Mouse (Mus musculus): Measurements from ENCODE around the gene Arg2.
A peak's percentile ranks its signal among the peaks of the same experiment; 100 is the strongest.
"Not testable (repeated sequence)": the region's sequence is repeated elsewhere in the genome, so short reads cannot be mapped to it uniquely, and the experiment has no call there.

The Arg2 gene

GRCm38 (mm10) chr12:79171269-79171995 lies 40.9 kb downstream of the Arg2 start:
- DNase-seq (ENCODE audit: low read depth, low spot score) = no peak

GRCm38 (mm10) chr12:79172019-79172941 lies 41.7 kb downstream of the Arg2 start, which contains the start of gene Vti1b:
TSS of gene Vti1b (minus strand) at chr12:79172667.
- DNase-seq (ENCODE audit: low read depth, low spot score) = peak; percentile 78

GRCm38 (mm10) chr12:79173721-79174120 lies 43.1 kb downstream of the Arg2 start:
- no peak for DNase-seq (ENCODE audit: low read depth, low spot score)

- DNase-seq (ENCODE audit: low read depth, low spot score) = no peak
These were observed 45.4 kb downstream of the Arg2 start for GRCm38 (mm10) chr12:79175998-79176397.

GRCm38 (mm10) chr12:79185160-79185559 lies 54.6 kb downstream of the Arg2 start:
- DNase-seq (ENCODE audit: low read depth, low spot score) = not testable (repeated sequence)

GRCm38 (mm10) chr12:79190931-79191673 lies 60.5 kb downstream of the Arg2 start:
- peak; percentile 49 for DNase-seq (ENCODE audit: low read depth, low spot score)

- DNase-seq (ENCODE audit: low read depth, low spot score) = peak; percentile 60
These were observed 61.1 kb downstream of the Arg2 start for GRCm38 (mm10) chr12:79191701-79192100.

GRCm38 (mm10) chr12:79192193-79192592 lies 61.6 kb downstream of the Arg2 start, which contains the start of gene Rdh11:
TSS of gene Rdh11 (minus strand) at chr12:79192293.
- no peak for DNase-seq (ENCODE audit: low read depth, low spot score)

- DNase-seq (ENCODE audit: low read depth, low spot score) = peak; percentile 62
These were observed 62.9 kb downstream of the Arg2 start for GRCm38 (mm10) chr12:79193441-79193840.

- no peak for DNase-seq (ENCODE audit: low read depth, low spot score)
These were observed 66.5 kb downstream of the Arg2 start for GRCm38 (mm10) chr12:79197105-79197504.

GRCm38 (mm10) chr12:79201882-79202281 lies 71.3 kb downstream of the Arg2 start:
- no peak for DNase-seq (ENCODE audit: low read depth, low spot score)
